Mouse (Mus musculus): ENCODE data around the gene Ttyh3.

DNA sequence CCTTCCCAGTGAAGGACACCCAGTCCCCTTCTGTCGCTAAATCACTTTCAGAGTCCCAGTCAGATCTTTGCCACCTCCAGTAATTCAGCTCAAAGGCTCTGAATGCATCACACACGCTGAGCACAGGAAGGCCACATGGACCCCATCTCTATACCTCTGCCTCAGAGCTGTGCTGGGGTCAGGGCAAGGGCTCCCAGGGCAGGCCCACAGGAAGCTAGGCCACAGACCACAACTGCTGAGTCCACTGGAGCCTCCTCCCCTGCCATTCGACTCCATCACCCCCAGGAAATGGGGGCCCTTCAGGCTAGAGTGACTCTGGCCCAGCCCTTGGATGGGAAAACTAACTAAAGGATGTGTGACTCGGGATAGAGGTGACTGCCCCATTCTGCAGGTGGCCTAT, 25.0 kb downstream of the Ttyh3 start:
- TF ChIP-seq CTCF (IDR thresholded peaks at IDR 0.05; ENCODE audit: low read depth) (no peak), EP300 (optimal IDR thresholded peaks at IDR 0.05) (no peak)

Data from stomach, postnatal 0 days (tissue).